Mouse (Mus musculus): ENCODE measurements around the gene Flnb.

- TF ChIP-seq CTCF (IDR thresholded peaks at IDR 0.05; ENCODE audit: insufficient read depth, low read depth, low read length): no peak
- no peak for TF ChIP-seq POLR2A (IDR thresholded peaks at IDR 0.05; ENCODE audit: insufficient read depth, low read depth, low read length)
Measured at GRCm38 (mm10) chr14:7914461-7914860, 96.7 kb downstream of the Flnb start.
